Mouse (Mus musculus) forebrain, postnatal 0 days (tissue): ENCODE data around the gene Ass1. TPM values are rescaled to one million over a fixed set of nuclear protein-coding genes. Genes with fewer than 3 reads are reported as not detected.
A peak's percentile ranks its signal among the peaks of the same experiment; 100 is the strongest.

ENCODE experiments used
- ATAC-seq: fragments of 200-750 bp; cut with Nextera tagmentation; 2 replicates; pipeline ENCODE4 v1.8.0; 2017; ENCODE audit warnings: mild to moderate bottlenecking, moderate library complexity
- DNase-seq: peaks from one replicate; pipeline ENCODE4 v3.0.0-alpha.2; 2015
- H3K27ac ChIP-seq: fragments of 300-500 bp; sonication (generic); 2 replicates; pipeline ENCODE4 v1.5.1; 2014; ENCODE audit warnings: low read depth, mild to moderate bottlenecking, antibody characterized with exemption, low read length, moderate library complexity, mixed read lengths
- H3K27me3 ChIP-seq: fragments of 300-500 bp; sonication (generic); 2 replicates; pipeline ENCODE4 v1.6.1; 2014; ENCODE audit warnings: mild to moderate bottlenecking, low read length, mixed read lengths; ENCODE audit not compliant: insufficient read depth
- H3K36me3 ChIP-seq: fragments of 300-500 bp; sonication (generic); 2 replicates; pipeline ENCODE4 v1.6.1; 2014; ENCODE audit warnings: mild to moderate bottlenecking, moderate library complexity; ENCODE audit not compliant: insufficient read depth
- H3K4me1 ChIP-seq: fragments of 300-500 bp; sonication (generic); 2 replicates; pipeline ENCODE4 v1.6.1; 2014; ENCODE audit warnings: antibody characterized with exemption; ENCODE audit not compliant: insufficient read depth
- H3K4me2 ChIP-seq: fragments of 300-500 bp; sonication (generic); 2 replicates; pipeline ENCODE4 v1.6.1; 2014; ENCODE audit warnings: low read depth, mild to moderate bottlenecking, moderate library complexity
- H3K4me3 ChIP-seq: fragments of 300-500 bp; sonication (generic); 2 replicates; pipeline ENCODE4 v1.5.1; 2014; ENCODE audit warnings: low read depth, low read length, mixed read lengths
- H3K9ac ChIP-seq: fragments of 300-500 bp; sonication (generic); 2 replicates; pipeline ENCODE4 v1.6.1; 2014; ENCODE audit warnings: mild to moderate bottlenecking
- H3K9me3 ChIP-seq: fragments of 300-500 bp; sonication (generic); 2 replicates; pipeline ENCODE4 v1.6.1; 2016; ENCODE audit warnings: low read length
- CTCF ChIP-seq: sonication (generic); IDR thresholded peaks from 2 replicates; pipeline ENCODE4 v1.5.1; 2016; ENCODE audit warnings: antibody characterized with exemption, control low read depth, low read depth
- WGBS: fragments of 180-500 bp; shearing (Covaris S2); extraction: QIAGEN DNeasy Blood & Tissue Kit; methylation state at CpG from one replicate; pipeline ENCODE4 v1.1.7; 2014; 5-methylcytosine and 5-hydroxymethylcytosine counted together
- polyA plus RNA-seq: library from polyadenylated mRNA; unstranded; fragments of >200 nt; fragmentation: Nextera tagmentation; extraction: Ambion mirVana; gene quantifications from 2 replicates; pipeline ENCODE4 v1.2.1, GENCODE M21; 2015
- total RNA-seq: library from RNA; depleted of rRNA; stranded (reverse); fragments of >200 nt; gene quantifications from 2 replicates; pipeline ENCODE4 v1.2.3, GENCODE M21; 2014

Ass1 gene
- total and polyA plus RNA-seq, 2 experiments from 2014 or later = 16.2 to 17.9 TPM

GRCm38 (mm10) chr2:31449902-31450301, 20.1 kb upstream of the Ass1 start:
- 0 out of 2 replicates have a peak, but pooled peaks have one; percentile 16 for ATAC-seq
- Histone ChIP-seq H3K4me3 (no peak overlapping the region), H3K27ac (no peak overlapping the region)

GRCm38 (mm10) chr2:31450661-31451060, 19.3 kb upstream of the Ass1 start:
- 31% methylated on average over 3 of the region's 3 CpGs for WGBS

More at GRCm38 (mm10) chr2:31449902-31450301, 20.1 kb upstream of the Ass1 start:
- WGBS = 87% methylated on average over 4 of the region's 4 CpGs
- no peak overlapping the region for H3K4me2 ChIP-seq
- H3K9ac ChIP-seq = no peak overlapping the region
- TF ChIP-seq CTCF = no peak
- H3K4me1 ChIP-seq = no peaks in the 10 kb centered on the region
- no peaks in the 10 kb centered on the region for H3K36me3 ChIP-seq
- H3K9me3 ChIP-seq = no peaks in the 10 kb centered on the region
- DNase-seq = no peak
- no peaks in the 10 kb centered on the region for H3K27me3 ChIP-seq

GRCm38 (mm10) chr2:31451530-31451929, 18.5 kb upstream of the Ass1 start:
- DNase-seq = no peak

More at GRCm38 (mm10) chr2:31450661-31451060, 19.3 kb upstream of the Ass1 start:
- DNase-seq = no peak
- no peaks in the 10 kb centered on the region for H3K27me3 ChIP-seq
- H3K9ac ChIP-seq = no peak overlapping the region
- no peak overlapping the region for H3K27ac ChIP-seq
- H3K4me3 ChIP-seq = no peak overlapping the region
- H3K9me3 ChIP-seq = no peaks in the 10 kb centered on the region
- no peak for TF ChIP-seq CTCF
- no peaks in the 10 kb centered on the region for H3K36me3 ChIP-seq
- no peak overlapping the region for H3K4me2 ChIP-seq
- H3K4me1 ChIP-seq = no peaks in the 10 kb centered on the region
- no peak for ATAC-seq

GRCm38 (mm10) chr2:31453011-31453410, 17.0 kb upstream of the Ass1 start:
- no peak for ATAC-seq
- no peak for DNase-seq
- Histone ChIP-seq H3K9ac (no peak overlapping the region), H3K4me2 (no peak overlapping the region), H3K4me1 (no peaks in the 10 kb centered on the region), H3K36me3 (no peaks in the 10 kb centered on the region), H3K27ac (no peak overlapping the region), H3K4me3 (no peak overlapping the region), H3K9me3 (no peaks in the 10 kb centered on the region), H3K27me3 (no peaks in the 10 kb centered on the region)
- TF ChIP-seq CTCF = no peak
- 82% methylated on average over 13 of the region's 13 CpGs for WGBS

More at GRCm38 (mm10) chr2:31451530-31451929, 18.5 kb upstream of the Ass1 start:
- TF ChIP-seq CTCF = no peak
- H3K9ac ChIP-seq = no peak overlapping the region
- no peaks in the 10 kb centered on the region for H3K27me3 ChIP-seq
- H3K27ac ChIP-seq = no peak overlapping the region
- H3K36me3 ChIP-seq = no peaks in the 10 kb centered on the region
- H3K9me3 ChIP-seq = no peaks in the 10 kb centered on the region
- WGBS = 84% methylated on average over 1 of the region's 1 CpGs
- no peaks in the 10 kb centered on the region for H3K4me1 ChIP-seq
- H3K4me3 ChIP-seq = no peak overlapping the region
- H3K4me2 ChIP-seq = no peak overlapping the region
- ATAC-seq = no peak

- TF ChIP-seq CTCF = no peak
- Histone ChIP-seq H3K4me1 (no peaks in the 10 kb centered on the region), H3K9me3 (no peaks in the 10 kb centered on the region), H3K4me2 (no peak overlapping the region), H3K36me3 (no peaks in the 10 kb centered on the region), H3K27me3 (peaks cover 4% of the 10 kb centered on the region; the same call in 1 of the 2 replicates), H3K4me3 (no peak overlapping the region), H3K27ac (no peak overlapping the region), H3K9ac (no peak overlapping the region)
- ATAC-seq (no peak), DNase-seq (no peak)
- 41% methylated on average over 11 of the region's 11 CpGs for WGBS
Measured at GRCm38 (mm10) chr2:31453559-31454177, 16.3 kb upstream of the Ass1 start.

- Histone ChIP-seq H3K36me3 (no peaks in the 10 kb centered on the region), H3K27ac (no peak overlapping the region), H3K4me3 (no peak overlapping the region), H3K9me3 (no peaks in the 10 kb centered on the region), H3K27me3 (peaks cover 10% of the 10 kb centered on the region; the same call in 1 of the 2 replicates), H3K4me1 (no peaks in the 10 kb centered on the region), H3K4me2 (no peak overlapping the region), H3K9ac (no peak overlapping the region)
- 51% methylated on average over 8 of the region's 8 CpGs for WGBS
- DNase-seq (peak; percentile 47), ATAC-seq (peak; percentile 12; the same call in 1 of the 2 replicates)
- TF ChIP-seq CTCF = no peak
Measured at GRCm38 (mm10) chr2:31454280-31454679, 15.7 kb upstream of the Ass1 start.

GRCm38 (mm10) chr2:31455418-31455817, 14.6 kb upstream of the Ass1 start:
- H3K9me3 ChIP-seq = no peaks in the 10 kb centered on the region
- DNase-seq (no peak), ATAC-seq (no peak)
- H3K27me3 ChIP-seq = peaks cover 11% of the 10 kb centered on the region; the same call in 1 of the 2 replicates
- no peak for TF ChIP-seq CTCF
- H3K9ac ChIP-seq = no peak overlapping the region
- WGBS = 92% methylated on average over 7 of the region's 7 CpGs
- no peaks in the 10 kb centered on the region for H3K36me3 ChIP-seq
- H3K4me1 ChIP-seq = no peaks in the 10 kb centered on the region
- no peak overlapping the region for H3K4me3 ChIP-seq
- H3K4me2 ChIP-seq = no peak overlapping the region
- no peak overlapping the region for H3K27ac ChIP-seq
